Mouse (Mus musculus) layer of hippocampus, postnatal 10 days (tissue): ENCODE results near the gene Chrm4. TPM values are rescaled to one million over a fixed set of nuclear protein-coding genes. Genes with fewer than 3 reads are reported as not detected.

ENCODE experiments used
- DNase-seq, 2 experiments: peaks; one replicate each; pipeline ENCODE4 v3.0.0; 2021; ENCODE audit warnings: low spot score in 2 of 2
- total RNA-seq, 2 experiments: library from RNA; stranded (reverse); gene quantifications; 2 replicates each; pipeline ENCODE4 v1.2.3; 2021

Gene Chrm4
- total RNA-seq, 2 experiments from 2014 or later: 20.0 to 21.3 TPM

DNA sequence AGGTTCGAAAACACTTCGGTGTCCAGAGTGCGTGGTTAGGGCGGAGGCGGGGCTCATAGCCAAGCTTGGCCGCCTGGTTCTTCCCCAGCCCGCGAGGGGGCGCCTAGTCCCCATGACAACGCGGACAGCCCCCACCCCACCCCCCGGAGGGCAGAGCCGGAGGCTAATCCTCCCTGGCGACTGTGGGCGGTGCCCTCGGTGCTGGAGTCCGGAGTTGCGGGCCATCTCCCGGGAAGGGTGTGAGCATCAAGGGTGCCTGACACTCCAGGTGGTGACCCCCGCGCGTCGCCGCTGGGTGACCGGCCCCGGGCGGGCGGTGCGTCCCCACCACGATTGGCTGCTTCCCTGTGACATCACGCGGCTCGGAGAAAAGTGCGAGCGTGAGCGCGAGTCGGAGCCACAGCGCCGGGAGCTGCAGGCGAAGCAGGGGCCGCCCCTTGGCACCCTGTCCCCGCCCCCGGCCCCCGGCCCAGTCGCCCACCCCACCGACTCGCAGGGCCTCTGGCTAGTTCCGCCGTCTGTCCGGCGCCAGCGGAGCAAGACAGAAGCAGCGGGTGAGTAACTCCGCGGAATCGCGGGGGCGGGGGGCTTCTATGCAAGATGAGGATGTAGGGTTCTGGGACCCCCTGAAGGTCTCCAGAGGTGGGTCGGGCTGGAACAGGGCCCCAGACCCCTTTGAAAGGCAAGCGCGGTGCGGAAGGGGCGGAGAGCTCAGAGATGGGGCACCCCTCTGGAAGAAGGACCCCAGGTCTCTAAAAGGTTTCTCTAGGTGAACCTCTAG, 5.1 kb upstream of the Chrm4 start:
- DNase-seq: peak; percentile 79 to 85

DNA sequence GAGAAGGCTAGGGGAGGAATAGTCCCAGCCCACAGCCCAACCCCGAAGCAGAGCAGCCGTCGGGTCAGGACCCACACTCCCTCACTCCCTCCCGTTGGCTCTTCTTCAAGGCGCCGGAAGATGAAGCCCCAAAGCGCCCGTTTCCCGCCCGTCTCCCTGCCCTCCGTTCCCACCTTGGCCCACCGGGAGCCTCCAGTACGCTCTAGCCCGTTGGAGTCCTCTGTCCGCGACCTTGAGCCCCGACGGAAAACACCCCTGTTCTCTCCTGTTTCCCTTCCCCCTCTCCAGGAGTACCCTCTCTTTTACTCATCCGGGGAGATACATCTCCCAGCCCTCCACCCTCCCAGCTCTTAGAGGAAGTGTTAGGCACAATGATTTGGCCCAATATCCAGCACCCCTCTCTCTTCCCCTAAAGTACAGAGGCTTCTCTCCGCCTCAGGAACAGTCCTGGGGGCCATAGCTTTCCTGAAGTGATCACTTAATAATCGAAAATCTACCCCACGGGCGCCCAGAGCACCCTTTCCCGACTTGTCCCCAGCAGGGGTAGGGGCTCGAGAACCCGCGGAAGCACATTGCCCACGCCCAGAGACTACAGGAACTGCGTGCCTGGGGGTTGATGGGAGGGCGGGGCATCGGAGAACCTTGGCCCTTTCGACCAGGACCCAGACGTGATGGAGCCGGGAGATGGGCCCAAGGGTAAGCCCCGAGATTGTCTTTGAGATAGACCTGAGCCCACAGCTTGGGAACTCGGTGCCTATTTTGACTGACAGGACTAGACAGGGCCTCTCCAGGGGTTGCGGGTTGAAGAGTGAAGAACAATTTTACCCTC, 4.2 kb upstream of the Chrm4 start:
- DNase-seq: peak; percentile 22 to 44

- peak; percentile 77 to 86 for DNase-seq
Measured at GRCm38 (mm10) chr2:91923415-91924337, 3.4 kb upstream of the Chrm4 start.

GRCm38 (mm10) chr2:91924726-91925125, 2.3 kb upstream of the Chrm4 start:
- no peak for DNase-seq

GRCm38 (mm10) chr2:91925442-91925841, 1.6 kb upstream of the Chrm4 start:
- no peak for DNase-seq

GRCm38 (mm10) chr2:91927826-91928533, 931 bp downstream of the Chrm4 start:
- DNase-seq: peak; percentile 84

DNA sequence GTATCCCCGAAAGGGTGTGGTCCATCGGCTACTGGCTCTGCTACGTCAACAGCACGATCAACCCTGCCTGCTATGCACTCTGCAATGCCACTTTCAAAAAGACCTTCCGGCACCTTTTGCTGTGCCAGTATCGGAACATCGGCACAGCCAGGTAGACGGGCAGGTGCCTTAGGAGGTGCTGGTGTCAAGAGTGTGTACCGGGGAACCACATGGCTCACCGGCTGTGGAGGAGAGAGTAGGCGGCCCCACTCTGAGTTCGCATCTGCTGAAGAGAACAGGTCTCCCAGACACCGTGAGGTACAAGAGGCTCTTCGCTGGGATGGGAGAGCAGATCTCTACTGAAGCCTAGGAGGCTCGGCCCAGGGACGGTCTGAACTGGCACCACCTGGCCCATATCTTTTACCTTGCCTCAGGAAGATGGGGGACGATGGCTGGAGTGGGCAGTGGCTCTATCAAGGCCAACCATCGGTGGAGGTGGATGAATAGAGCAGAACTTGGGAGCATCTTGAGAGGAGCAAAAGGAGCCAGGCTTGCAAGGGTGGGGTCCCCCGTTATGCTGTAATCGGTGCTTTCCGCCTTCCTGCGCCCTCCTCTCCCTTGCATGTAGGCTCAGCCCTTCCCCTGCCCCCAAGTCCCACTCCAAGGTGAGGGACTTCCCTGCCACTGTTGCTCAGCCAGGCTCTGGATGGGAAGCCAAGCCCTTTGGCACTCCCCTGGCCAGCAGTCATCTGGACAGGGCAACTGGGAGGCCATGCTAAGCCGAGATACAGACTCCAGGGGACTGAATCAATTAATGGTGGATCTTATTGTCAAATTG, 1.7 kb downstream of the Chrm4 start:
- no peak for DNase-seq

- no peak for DNase-seq
Measured at GRCm38 (mm10) chr2:91929455-91929854, 2.4 kb downstream of the Chrm4 start.

DNA sequence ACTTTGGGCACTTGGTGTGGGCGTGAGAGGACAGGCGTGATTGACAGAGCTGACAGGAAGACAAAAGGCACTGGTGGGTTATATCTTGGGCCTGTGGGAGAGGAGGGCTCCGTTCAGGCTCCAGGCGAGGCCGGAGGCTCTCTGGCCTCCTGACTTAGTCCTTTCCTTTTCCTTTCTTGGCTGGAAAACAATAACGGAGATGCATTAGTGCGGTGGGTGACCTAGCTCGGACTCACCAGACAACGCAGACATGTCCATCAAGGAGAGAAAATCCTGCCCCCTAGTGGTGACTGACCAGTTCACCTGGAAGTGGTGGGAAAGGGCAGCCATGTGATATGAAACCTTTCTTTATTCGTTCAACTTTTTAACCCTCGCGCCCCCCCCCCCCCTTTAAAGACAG, 2.9 kb downstream of the Chrm4 start:
- DNase-seq: peak; percentile 64 to 67

DNA sequence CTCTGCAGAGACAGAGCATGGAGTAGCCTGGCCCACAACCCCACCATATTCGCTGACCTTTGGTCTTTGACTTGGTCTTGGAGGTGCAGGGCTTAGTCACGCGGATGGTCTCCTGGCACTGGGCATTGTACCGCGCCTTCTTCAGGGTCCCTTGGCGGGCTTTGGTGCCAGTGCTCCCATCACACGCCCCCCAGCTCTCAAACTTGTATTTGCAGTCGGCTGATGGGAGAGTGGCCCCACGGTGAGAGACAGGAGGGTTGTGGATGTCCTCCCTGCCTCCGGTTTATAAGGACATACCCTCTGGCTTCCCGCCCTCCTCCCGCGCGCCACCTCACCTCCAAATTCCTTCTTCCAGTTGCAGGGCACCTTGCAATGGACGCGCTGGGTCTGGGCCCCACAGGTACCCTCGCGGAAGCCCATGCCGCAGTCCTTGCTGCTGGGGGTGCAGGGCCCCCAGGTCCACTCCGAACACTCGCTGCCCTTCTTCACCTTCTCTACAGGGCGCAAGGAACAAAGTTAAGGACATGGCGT, 3.8 kb downstream of the Chrm4 start:
- peak in 1 of 2 experiments; percentile 21 for DNase-seq

DNA sequence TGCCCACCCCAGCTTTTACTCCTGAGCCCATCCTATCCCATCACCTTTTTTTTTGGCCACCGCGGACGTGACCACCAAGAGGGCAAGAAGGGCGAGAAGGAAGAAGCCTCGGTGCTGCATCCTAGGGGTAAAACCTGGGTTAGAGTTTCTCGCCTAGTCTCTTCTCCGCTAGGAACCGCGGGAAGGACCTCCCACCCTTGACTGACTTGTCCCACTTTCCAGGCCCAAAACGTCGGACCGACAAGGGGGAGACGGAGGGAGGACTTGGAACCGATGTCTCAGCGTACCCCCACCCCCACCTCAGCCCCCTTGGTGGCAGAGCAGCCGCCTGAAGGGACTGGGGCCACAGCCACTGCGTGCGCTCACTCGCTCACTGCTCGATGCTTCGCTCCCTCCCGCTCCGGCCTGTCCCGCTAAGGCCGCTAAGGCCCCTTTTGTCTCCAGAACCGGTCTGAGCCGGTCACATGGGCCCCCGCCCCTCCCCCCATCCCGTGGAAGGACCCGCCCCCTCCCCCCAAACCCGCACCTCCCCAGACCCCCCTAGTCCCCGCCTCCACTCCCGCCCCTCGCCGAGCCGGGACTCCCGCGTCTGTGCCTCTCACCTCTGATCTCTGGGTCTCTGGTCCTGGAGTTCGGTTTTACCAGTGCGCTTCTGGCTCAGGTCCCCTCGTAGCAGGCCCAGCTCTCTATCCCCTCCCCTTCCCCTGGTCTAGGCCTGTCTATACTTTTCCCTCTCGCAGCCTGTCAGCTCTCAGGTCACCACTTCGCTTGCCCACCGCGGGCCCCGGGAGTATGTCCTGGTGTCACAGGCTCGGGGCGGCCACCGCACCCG, 4.5 kb downstream of the Chrm4 start:
- peak; percentile 55 to 57 for DNase-seq

GRCm38 (mm10) chr2:91932160-91932711, 5.2 kb downstream of the Chrm4 start, which contains the start of gene Mdk:
TSS of gene Mdk (minus strand) at chr2:91932297.
- DNase-seq: no peak

DNA sequence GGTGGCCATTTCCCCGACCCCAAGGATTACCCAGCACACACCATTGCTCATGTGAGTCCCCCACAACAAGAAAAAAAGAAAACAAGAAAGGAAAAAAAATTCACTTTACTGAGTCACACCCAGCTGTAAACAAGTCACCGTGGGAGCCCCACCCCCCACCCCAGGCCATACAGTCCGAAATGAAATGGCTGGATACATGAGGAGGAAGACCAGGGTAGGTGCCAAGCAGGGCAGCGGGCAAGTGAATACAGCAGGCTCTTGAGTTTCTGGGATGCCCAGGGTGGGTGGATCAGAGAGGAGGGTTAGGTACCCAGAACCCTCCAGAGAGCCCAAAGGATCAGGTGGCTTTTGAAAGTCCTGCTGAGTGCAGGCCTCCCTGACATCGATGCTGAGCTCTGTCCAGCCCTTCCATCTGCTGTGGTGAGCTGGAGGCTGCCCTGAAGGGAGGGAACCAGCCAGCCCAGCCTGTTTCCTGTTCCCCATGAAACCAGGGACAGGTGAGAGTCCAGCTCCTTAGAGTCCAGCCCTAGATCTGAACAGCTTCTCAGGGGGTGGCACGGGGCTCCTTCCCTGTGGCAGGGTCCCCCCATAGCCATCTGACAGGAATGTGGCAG, 5.8 kb downstream of the Chrm4 start:
- DNase-seq: no peak

DNA sequence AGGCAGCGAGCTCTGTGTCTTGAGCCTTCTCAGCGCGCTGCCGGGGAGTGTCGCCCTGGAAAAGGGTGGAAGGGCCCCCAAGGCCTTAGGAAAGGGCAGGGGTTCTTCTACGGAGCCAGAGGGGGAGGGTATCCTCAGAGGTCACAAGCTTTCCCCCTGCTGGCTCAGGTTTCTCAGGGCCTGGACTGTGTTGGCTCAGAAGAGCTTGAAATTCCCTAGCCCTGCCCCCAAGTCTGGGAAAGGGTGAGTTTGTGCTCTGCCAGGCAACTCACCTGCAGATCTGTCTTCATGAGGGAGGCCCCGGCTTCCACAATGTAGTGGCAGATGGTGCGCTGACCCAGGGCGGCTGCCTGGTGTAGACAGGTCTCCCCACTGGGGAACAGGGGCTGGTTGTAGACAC, 6.4 kb downstream of the Chrm4 start:
- no peak for DNase-seq

- DNase-seq: no peak
Measured at GRCm38 (mm10) chr2:91934016-91934415, 7.0 kb downstream of the Chrm4 start.

- no peak for DNase-seq
Measured at GRCm38 (mm10) chr2:91934826-91935525, 7.9 kb downstream of the Chrm4 start.

DNA sequence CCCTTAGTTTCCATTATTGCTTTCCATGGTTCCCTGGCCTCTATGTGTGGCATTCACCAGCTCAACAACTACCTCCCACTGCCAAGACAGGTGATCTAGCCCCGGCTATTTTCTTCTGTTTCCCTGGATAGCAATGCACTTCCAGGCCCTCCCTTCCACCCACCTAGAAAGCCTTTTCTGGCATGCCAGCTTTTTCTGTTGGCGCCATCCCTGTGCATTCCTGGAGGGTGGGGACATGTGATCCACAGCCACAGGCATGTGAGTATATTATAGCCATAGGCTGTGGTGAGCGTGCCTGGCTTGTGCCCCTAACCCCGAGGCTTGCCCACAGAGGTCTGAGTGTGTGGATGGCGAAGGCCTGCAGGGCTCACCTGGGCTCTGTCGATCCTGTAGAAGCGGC, 9.1 kb downstream of the Chrm4 start:
- DNase-seq: no peak
